Mouse (Mus musculus) retina, adult 2 months (tissue): Measurements from ENCODE around the gene Cldn15.
"Not testable (repeated sequence)": the region's sequence is repeated elsewhere in the genome, so short reads cannot be mapped to it uniquely, and the experiment has no call there.

Experiments used
- DNase-seq: peaks from one replicate; pipeline ENCODE4 v3.0.0-alpha.2; 2012; ENCODE audit warnings: low read depth, low spot score

The Cldn15 gene

GRCm38 (mm10) chr5:136966331-136966730 lies at the start of gene Cldn15:
Gene Cldn15 (plus strand): TSS chr5:136966616.
- DNase-seq: no peak

- no peak for DNase-seq
Measured at GRCm38 (mm10) chr5:136917613-136918242, 48.7 kb upstream of the Cldn15 start.

DNA sequence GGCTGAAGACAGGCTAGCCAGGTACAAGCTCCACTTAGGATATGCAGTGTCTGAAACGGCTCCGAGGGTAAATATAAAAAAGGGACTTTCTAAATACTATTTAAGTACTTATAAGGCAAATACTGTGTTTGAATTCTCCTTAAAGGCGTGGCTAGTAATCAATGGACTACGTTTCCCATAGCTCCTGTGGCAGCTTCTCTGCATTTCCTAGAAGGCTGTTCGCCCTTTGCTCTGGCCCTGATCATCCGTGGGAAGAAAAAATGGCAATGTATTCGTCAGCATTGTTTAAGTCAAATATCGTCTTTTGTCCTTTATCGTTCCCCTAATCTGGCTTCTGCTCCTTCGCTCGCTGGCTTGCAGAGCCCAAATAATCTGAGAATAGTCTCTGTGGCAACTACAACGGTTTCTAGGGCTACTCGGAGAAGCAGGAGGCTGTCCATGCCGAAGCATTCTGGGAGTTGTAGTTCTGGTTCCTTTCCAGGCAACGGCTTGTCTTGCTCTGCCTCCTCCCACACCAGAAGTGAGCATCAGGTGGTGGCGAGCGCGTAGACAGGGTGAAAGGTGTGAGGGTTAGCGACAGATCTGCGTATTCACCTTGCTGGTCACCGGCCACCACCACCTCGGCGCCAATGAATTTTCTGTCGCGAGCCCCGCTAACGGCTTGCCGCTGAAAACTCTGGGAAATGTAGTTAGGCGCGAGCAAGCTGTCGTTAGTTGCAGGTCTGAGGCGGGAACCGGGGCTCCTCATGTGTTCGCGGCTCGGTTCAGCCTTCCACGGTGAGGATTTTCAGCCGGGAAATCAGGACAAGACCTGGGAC lies 47.6 kb upstream of the Cldn15 start:
- DNase-seq: peak; percentile 77

DNA sequence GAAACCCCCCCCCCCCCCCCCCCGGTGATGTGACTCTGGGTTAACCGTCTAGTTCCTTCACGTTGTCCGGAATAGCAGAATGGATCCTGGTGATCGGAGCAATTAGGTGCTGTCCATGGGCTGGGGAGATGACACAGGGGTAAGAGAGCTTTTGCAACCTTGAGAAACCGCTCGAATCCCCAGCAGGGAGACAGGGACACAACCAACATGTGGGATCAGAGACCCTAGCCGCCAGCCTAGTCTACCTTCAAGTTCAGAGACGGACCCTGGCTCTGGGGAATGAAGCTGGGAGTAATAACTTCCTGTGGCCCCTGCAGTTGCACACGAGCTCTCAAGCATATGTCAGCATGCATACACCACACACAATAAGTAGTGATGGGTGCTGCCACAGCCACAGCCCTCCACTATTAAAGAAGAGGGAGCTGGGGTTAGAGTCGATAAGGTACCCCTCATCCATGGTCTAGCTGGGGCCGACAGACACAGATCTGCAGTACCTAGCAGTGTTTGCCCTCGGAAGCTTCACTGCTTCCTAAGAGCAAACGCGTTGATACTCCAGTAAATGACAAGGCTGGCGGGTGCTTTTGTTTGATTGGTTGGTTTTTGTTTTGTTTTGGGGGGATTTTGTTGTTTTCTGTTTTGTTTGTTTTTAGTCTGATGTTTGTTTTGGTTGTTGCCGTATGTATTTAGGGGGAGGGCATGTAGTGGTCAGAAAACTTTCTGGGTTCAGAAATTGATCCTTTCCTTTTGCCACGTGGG lies 46.7 kb upstream of the Cldn15 start:
- DNase-seq: no peak

DNA sequence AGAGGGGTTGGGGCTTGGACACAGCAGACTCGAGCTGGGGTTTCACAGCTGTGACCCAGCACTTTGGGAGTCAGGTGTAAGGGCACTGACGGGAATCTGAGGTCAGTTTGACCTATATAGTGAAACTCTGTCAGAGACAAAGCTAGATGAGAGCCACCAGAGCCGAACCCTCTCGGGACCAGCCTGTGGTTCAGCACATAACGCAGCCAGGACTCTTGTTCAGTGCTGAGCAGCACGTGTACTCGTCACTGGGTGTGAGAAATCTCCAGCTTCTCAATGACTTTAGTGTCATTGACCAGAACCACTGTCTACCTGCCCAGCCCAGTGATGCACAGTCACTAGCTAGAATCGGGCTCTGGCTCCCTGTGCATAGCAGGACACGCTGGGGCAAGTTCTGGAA lies 43.6 kb upstream of the Cldn15 start:
- DNase-seq: no peak

- DNase-seq: no peak
Measured at GRCm38 (mm10) chr5:136923751-136924478, 42.5 kb upstream of the Cldn15 start.

GRCm38 (mm10) chr5:136929073-136929472 lies 37.3 kb upstream of the Cldn15 start:
- peak; percentile 77 for DNase-seq

DNA sequence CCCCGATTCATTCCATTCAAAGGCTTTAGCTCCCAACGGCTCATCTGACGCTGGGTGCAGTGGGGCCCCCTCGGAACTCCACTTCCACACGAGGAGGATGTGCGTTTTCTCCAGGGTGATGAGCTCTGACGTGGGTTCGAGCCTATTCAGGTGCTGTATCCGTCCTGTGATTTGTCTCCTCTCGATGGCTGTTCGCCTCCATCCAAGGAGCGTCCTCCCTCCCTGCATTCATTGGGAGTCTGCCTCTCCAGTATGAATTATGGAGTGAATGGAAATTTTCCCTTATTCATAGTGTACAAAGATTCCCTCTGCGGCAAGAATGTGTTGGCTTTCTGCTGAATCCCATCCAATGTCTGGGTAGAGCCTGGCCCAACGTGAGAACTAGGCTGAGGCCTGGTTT lies 34.5 kb upstream of the Cldn15 start:
- DNase-seq: no peak

DNA sequence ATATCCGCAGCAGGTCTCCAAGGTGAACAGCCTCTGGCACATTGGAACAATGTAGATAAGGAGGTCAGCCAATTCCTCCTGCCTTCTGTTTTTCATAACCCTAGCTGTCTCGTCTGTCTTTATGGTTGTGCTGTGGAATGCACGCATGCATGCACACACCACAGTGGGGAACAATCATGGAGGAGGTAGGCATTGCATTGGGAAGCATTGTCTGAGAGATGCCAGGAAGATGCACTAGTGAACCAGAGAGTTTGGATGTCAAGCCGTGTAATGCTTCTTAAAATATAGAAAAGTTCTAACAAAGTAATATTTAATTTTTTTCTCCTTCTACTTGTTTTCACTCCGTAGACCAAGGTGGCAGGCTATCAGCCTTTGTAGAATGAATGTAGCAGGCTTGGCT lies 33.5 kb upstream of the Cldn15 start:
- DNase-seq: no peak

- no peak for DNase-seq
Measured at GRCm38 (mm10) chr5:136933930-136934329, 32.5 kb upstream of the Cldn15 start.

- no peak for DNase-seq
Measured at GRCm38 (mm10) chr5:136935905-136936695, 30.3 kb upstream of the Cldn15 start.

DNA sequence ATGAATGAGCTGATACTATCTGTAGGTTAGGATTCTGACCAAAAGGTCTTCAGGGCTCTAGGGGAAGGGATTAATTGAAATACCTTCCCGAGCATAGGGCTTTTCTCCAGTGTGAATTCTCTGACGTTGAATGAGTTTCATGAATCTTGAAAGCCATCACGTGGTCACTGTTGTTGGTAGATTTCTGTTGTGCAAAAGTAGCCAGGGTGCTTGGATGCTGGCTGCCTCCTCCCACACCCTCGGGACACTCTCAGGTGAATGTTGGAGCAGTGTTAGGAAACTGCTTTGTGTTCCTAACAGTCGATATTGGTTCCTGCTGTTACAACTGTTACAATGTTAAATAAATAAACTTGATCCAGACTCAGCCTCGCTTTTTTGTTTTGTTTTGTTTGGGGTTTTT lies 29.7 kb upstream of the Cldn15 start:
- no peak for DNase-seq

DNA sequence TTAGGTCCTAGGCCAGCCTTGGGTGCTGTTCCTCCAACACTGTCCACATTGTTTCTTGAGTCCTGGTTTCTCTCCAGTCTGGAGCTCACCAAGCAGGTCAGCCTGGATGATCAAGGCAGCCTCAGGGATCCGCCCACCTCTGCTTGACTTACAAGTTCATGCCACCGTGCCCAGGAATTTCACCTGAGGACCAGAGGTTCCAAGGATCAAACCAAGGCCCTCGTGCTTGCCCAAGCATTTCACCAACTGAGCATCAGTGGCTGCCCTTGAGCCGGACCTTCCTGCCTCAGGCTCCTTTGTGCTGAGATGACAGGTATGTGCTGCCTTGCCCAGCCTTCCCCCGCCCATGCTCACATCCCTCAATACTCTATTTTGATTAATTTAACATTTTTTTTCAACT lies 28.8 kb upstream of the Cldn15 start:
- no peak for DNase-seq

GRCm38 (mm10) chr5:136939284-136939683 lies 27.1 kb upstream of the Cldn15 start:
- DNase-seq: no peak

GRCm38 (mm10) chr5:136940029-136940428 lies 26.4 kb upstream of the Cldn15 start:
- DNase-seq: not testable (repeated sequence)

GRCm38 (mm10) chr5:136940845-136941560 lies 25.4 kb upstream of the Cldn15 start:
- no peak for DNase-seq

GRCm38 (mm10) chr5:136942781-136943180 lies 23.6 kb upstream of the Cldn15 start:
- DNase-seq: no peak

DNA sequence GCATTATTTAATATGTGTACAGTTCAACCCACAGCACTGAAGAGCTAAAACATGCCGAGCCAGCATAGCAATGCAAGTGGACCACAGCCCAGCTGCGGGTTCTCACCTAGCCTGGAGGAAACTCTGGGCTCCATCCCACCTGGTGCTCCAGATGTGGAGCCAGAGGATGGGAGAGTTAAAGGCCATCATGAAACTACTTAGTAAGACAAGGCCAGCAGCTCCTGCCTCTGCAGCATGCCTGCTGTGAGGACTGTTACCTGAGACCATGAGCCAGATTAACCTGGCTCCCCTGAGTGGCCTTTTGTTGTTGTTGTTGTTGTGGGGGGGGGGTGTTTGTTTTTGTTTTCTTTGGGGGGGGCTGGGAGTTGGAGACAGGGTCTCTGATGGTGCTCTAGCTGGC lies 23.0 kb upstream of the Cldn15 start:
- DNase-seq: no peak

DNA sequence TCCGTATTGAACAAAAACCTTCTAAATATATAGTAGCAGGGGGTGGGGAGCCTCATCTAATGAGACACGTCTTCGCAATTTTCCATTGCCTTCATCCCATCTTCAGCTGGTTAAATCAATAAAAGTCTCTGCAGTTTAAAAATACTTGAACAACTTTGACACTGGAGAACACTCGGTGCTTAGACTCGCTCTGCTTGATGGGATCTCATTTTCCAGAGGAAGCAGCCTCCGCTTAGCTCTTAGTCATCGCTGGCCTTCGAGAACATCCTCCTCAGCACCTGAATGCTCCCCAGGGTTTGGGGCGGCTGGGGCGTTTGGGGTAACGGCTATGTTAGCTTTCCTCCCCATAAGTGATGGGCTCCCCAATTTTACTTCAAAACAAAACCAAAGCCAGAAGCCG lies 21.3 kb upstream of the Cldn15 start:
- DNase-seq: no peak

GRCm38 (mm10) chr5:136947874-136948273 lies 18.5 kb upstream of the Cldn15 start:
- no peak for DNase-seq
